Mouse (Mus musculus): ENCODE measurements at regions not wholly inside any gene's neighbourhood (a gene's known extent, or its start where the extent isn't known, plus 50 kb on each side); places are given as distances from the start of the nearest gene placed in this dataset.

DNA sequence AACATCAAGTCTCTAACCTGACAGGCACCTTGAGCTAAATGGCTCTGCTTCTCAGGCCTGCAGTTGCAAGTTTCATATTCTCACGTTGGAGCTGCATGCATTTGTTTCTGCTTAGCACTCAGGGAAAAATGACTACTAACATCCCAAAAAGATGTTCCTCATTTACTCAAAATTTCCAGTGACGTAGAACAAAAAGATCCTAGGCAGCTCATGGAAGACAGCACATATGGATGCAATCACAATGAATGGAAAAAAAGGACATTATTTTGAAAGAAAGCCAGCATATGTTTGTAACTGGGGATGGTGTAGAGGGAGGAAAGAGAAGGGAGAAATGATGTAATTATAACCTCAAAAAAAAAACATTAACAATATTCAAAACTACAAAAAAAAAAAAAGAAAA lies 751.2 kb upstream of the Fbxo33 start:
- POLR2A ChIA-PET, result no interaction called here
- CTCF ChIA-PET, result no interaction called here

DNA sequence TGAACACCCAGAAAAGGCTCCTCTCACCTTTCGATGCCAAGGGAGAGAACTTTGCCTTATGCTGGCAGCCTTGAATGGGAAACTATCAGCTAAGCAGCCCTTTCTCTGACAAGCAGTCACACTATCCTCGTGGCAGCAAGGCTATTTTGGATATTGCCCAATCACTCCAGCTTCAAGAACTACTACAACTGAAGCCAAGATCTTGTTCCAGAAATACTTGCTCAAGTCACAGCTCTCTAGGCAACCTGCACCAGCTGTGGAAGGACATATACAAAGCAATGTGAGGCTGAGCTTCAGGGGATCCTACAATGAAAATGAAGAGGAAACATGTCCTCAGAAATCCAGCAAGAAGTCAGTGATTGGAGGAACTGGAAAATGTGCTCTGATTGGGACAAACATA lies 750.4 kb upstream of the Fbxo33 start:
- CTCF ChIA-PET, result no interaction called here

DNA sequence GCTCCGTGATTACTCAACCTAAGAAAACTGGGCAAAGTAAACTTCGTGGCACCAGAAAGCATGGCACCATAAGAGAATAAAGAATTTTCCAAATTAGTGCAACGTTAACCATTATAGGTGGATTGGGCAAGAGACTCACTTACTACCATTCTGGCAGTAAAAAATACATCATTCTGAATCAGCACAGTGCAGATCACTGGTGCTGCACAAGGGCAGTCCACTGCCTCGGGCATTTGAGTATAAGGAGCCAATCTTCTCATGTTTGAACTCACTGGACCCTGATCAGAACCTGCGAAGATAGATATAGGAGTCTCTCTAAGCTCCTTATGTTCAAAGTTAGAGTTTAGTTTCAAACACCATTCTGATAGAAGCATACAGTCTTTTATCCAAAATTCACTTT lies 747.7 kb upstream of the Fbxo33 start:
- ChIA-PET CTCF (no interaction called here), POLR2A (no interaction called here)

More for the DNA sequence above, 750.4 kb upstream of the Fbxo33 start:
- POLR2A ChIA-PET, result no interaction called here

DNA sequence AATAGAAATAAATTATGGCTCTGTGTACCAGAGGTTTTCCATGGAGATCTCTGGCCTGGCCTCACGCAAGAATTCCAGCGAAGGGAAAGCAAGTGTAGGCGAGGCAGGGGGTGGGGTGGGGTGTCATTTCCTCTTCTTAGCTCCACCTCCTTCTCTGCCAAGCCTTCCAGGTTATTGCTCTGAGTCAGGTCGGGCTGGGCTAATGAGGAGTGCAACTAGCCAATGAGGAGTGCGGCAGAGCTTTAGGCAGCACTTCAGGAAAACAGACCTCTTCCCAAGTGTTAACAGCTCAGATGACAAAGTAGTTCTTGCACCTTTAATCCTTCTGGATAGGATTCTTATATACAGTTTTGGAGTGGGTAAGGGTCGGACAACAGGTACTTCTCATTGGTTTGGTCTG lies 741.6 kb upstream of the Fbxo33 start:
- POLR2A ChIA-PET, result no interaction called here

DNA sequence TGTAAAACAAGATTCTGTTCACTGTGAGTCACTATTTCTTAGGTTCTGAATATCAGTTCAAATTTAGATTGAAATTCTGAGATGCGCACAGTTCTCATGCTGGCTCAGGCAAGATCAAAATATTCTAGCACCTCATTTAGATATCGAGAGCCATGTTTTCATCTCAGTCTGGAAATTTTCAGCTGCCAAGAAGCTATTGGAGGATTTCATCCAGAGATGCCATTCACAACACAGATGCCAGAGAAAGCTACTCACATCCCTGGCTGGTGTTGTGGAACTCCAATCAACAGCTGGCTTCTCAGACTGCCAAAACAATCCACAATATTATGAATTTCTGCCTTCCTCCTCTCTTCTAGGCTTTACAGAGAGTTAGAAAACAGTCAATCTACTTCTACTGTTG lies 712.9 kb upstream of the Fbxo33 start:
- CTCF ChIA-PET, result no interaction called here
- POLR2A ChIA-PET, result interaction anchor here in 1 of 4 experiments (0.9 kb wide), 1 partner anchor 10 kb away, joined by 3 read pairs; no protein-coding TSS in a partner anchor

More for the DNA sequence above, 741.6 kb upstream of the Fbxo33 start:
- CTCF ChIA-PET, result no interaction called here

DNA sequence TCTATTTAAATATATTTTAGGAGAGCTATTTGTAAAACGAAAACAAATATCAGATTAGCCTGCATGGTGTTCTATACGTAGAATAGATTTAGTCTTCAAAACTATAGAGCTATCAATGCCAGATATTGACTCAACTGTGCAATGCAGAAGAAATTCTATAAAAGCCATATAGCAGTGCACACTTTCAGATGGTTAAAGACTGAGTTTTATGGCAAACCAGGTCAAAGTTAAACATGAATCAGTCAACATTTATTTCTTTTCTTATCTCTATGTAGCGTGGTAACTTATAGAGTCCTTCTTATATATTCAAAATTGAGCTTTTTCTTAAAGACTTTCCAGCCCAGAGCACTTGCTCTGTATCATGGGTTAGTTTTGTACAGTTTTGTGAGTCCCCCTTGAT lies 705.5 kb upstream of the Fbxo33 start:
- ChIA-PET CTCF (no interaction called here), POLR2A (no interaction called here)

DNA sequence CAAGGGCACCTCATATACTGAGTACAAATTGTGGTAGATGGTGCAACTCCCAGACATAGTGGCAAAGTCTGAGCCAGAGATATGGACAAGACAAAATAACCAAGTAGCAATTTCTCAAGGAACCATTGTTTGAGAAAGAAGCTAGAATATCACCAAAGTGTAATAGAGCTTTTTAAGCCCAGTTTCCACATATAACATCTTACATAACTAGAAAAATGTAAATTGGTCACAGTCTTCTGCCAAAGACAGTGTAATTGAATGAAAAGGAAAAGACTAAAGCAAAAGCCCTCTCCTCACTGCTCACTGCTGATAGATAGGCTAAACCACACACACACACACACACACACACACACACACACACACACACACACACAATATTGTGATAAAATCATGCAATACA lies 679.4 kb upstream of the Fbxo33 start:
- CTCF ChIA-PET, result no interaction called here
- POLR2A ChIA-PET, result no interaction called here

DNA sequence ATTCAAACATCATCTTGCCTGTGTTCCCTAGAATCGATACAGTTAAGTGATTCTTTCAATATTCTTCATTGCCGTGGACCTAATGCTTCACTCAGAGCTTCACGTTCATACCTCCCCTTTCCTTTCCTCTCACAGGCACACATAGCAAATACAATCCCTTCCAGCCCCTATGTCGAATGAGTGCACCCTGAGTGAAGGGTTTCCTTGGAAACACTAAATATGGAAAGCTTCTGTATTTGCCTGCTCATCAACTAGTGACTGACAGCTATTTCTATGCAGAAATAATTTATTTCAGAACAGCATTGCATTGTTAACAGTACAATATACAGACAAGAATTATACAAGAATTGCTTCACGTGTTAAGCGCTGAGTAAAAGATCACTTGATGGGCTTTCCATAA lies 671.4 kb upstream of the Fbxo33 start:
- POLR2A ChIA-PET, result no interaction called here
- CTCF ChIA-PET, result no interaction called here
